Mouse (Mus musculus): ENCODE data around the gene Smyd3.

Gene Smyd3

GRCm38 (mm10) chr1:178960015-178960559 lies 557.8 kb downstream of the Smyd3 start:
- peak; percentile 79 for DNase-seq (ENCODE audit: extremely low spot score)

DNA sequence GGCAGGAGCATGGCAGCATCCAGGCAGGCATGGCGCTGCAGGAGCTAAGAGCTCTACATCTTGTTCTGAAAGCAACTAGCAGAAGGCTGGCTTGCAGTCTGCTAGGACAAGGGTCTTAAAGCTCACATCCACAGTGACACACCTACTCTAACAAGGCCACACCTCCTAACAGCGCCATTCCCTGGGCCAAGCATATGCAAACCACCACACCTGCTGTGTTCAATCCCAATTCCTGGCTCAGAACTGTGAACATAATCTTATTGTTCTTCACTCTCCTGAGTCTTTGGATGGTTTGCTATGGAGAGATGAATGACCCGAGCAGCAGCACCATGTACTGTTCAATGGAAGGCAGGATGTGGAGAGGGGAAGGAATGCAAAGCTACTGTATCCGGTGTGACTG lies 559.2 kb downstream of the Smyd3 start:
- DNase-seq (ENCODE audit: extremely low spot score) = no peak

DNA sequence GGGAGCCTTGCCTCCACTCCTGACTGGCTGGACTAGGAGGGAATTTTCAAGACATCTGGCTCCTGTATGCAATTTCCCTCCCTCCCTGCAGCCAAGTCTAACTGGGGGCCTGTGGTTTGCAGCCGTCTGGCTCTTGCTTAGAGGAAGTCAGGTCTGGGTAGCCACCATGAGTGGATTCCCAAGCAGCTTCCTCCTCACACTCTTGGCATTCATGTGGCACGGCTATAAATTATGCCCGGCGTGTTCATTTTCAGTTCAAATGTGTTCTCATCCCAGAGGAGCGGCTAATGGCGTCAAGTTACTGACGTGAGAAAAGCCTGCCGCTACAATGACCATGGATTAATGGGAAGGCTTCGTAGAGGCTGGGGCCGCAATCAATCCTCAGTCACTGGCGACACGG lies 564.9 kb downstream of the Smyd3 start:
- DNase-seq (ENCODE audit: extremely low spot score) = no peak

DNA sequence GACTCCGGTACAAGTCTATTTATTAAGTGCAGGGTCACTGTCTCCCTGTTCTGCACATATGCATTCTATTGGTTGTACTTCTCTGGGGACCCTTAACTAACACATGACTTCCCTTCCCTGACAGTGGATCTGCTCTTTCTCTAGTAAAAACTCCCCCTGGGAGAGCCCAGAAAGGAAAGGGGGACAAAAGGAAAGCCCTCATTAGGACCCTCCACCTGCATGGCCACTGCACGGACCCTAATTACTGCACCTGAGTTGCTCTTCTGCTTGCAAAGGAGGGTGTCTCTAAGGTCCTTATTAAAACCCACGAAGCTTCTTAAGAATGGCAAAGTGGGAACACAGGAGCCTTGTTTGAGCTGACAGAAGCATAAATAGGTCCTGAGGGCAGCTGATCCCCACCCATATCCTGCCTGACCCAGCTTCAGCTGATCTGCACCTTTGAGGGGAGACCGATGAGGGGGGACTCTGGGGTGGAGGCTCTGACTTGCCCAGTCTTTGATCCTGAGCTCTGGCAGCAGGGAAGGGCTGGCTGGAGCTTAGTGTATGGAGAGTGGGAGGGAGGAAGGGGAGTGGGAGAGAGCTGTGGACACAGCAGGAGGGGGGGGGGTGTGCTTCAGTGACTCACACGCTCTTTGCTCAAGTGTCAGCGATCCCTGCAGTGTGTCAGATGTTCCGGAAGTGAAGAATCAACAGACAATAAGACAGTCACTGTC lies 575.4 kb downstream of the Smyd3 start:
- no peak for DNase-seq (ENCODE audit: extremely low spot score)

GRCm38 (mm10) chr1:178940353-178940752 lies 577.5 kb downstream of the Smyd3 start:
- DNase-seq (ENCODE audit: extremely low spot score) = no peak

- DNase-seq (ENCODE audit: extremely low spot score) = no peak
These were observed 580.9 kb downstream of the Smyd3 start for GRCm38 (mm10) chr1:178936976-178937375.

DNA sequence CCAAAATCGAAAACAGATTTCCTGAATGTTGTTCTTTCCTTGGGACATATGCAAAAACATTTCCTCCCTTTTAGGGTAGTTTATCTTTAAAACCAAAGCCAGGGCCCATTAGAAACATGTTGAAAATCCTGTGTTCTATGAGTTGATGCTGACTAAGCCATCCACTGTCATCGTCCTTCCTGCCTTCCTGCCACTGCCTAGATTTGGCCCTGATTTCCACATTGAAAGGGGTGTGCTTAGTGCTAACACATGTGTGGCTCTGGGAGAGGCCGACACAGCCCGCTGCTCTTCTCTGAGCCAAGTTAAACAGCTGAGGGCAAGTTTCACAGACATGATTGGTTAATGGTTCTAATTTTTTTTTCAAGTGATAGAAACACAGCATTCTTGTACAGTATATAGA lies 581.4 kb downstream of the Smyd3 start:
- DNase-seq (ENCODE audit: extremely low spot score) = no peak

DNA sequence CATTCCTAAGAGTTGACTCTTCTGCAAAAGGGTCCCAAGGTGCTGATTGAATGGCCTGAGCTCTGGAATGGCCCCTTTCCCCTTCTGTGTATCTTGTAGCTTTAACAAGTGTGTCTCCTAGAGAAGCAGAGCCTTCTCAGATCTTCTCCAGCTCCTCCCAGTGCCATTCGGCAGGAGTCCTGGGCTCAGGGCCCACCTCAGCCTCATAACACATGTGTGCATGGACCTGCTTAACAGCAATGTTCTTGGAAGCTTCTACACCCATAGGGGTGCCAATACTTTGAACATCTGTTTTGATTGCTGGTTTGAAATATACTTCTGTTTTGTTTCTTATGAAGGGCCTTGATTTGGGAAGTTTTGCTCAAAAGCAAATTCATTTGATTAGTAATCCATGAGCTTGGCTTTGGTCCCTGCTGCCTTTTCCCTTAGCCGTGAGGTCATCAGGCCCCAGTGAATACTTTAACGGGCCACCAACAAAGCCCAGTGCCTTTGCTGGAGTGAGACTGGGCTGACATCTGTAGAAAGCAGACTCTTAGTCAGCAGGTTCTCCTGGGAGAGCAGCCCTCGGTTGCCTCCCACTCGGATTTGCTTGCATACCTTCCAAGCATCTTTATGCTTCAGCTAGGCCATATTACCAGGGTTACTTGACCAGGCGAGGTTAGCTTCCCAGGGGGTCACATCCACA lies 583.7 kb downstream of the Smyd3 start:
- no peak for DNase-seq (ENCODE audit: extremely low spot score)

GRCm38 (mm10) chr1:178929531-178929930 lies 588.3 kb downstream of the Smyd3 start:
- no peak for DNase-seq (ENCODE audit: extremely low spot score)

DNA sequence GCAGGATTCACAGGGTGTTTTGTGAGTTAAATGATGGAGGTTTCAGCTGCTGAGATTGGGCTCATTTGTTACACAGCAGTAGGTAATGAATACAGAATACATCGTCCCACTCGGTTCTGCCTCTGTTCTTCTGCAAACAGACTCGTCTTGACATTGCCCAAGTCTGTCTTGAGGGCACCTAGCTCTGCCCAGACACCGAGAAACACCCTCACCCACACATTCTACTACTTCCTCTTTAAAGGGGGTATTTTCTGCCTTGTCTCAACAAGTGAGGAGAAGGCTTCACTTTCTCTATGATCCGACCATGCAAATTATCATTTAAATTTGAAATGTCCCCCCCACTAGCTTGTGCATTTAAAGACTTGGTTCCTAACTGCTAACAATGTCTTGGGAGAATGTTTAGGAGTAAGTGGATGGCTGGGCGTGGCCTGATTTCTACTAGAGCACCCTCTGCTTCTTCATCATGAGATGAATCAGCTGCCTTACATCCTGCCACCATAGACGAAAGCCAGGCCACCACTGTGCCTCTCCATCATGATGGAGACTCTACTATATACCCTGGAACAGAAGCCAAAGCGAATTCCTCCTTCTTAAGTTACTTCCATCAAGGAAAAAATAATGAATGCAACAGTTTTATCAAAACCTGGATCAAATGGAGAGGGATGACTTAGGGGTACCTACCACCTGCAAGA lies 593.2 kb downstream of the Smyd3 start:
- DNase-seq (ENCODE audit: extremely low spot score) = no peak

- DNase-seq (ENCODE audit: extremely low spot score) = no peak
These were observed 600.5 kb downstream of the Smyd3 start for GRCm38 (mm10) chr1:178917194-178917902.

GRCm38 (mm10) chr1:178915056-178915455 lies 602.8 kb downstream of the Smyd3 start:
- no peak for DNase-seq (ENCODE audit: extremely low spot score)

- DNase-seq (ENCODE audit: extremely low spot score) = no peak
These were observed 604.7 kb downstream of the Smyd3 start for GRCm38 (mm10) chr1:178912936-178913716.

DNA sequence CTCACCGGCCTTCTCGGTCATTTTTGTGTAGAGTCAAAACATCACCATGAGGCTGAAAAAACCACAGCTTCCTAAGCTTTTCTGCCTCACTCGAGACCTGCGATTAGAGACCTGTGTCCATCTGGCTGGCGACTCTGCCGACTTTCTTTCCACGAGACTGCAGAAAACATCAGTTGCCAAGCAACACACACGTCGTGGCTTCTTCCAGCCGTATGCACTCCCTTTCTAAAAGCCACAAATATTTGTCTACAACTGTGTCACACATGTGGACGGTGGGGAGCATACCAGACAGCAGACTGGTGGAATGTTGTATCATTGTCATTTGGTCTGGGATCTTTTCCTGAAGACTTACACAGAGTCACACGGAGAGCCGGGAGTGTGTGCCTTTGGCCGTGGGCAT lies 606.9 kb downstream of the Smyd3 start:
- DNase-seq (ENCODE audit: extremely low spot score) = no peak

Measured in embryo, embryonic 9.5 days (tissue).